Mouse (Mus musculus): Measurements from ENCODE around the gene Banp.

- no peak for TF ChIP-seq ZC3H11A (IDR thresholded peaks at IDR 0.05; ENCODE audit: low read depth, low read length)
- no peak for TF ChIP-seq POLR2A (IDR thresholded peaks at IDR 0.05; ENCODE audit: low read depth, low read length)
Observed at GRCm38 (mm10) chr8:122006688-122007484, 57.3 kb downstream of the Banp start.
